Mouse (Mus musculus) intestine, embryonic 14.5 days (tissue): ENCODE measurements around the gene St6galnac3. TPM values are rescaled to one million over a fixed set of nuclear protein-coding genes. Genes with fewer than 3 reads are reported as not detected.
A peak's percentile ranks its signal among the peaks of the same experiment; 100 is the strongest.

Experiments
- ATAC-seq: fragments of 200-750 bp; cut with Nextera tagmentation; replicated peaks from 2 replicates; pipeline ENCODE4 v1.8.0; 2017; ENCODE audit warnings: low read depth, moderate number of reproducible peaks, moderate TSS enrichment, moderate library complexity; ENCODE audit not compliant: low FRiP score, low TSS enrichment
- DNase-seq: peaks from one replicate; pipeline ENCODE4 v3.0.0-alpha.2; 2018; ENCODE audit warnings: low spot score
- H3K27ac ChIP-seq: fragments of 300-500 bp; sonication (generic); 2 replicates; pipeline ENCODE4 v1.5.1; 2014; ENCODE audit warnings: low read depth, mild to moderate bottlenecking, control low read depth
- H3K27me3 ChIP-seq: fragments of 300-500 bp; sonication (generic); replicated peaks from 2 replicates; pipeline ENCODE4 v1.6.1; 2014; ENCODE audit warnings: low read length, control low read depth; ENCODE audit not compliant: control insufficient read depth, insufficient read depth
- H3K36me3 ChIP-seq: fragments of 300-500 bp; sonication (generic); 2 replicates; pipeline ENCODE4 v1.6.1; 2014; ENCODE audit warnings: low read length, control low read depth; ENCODE audit not compliant: control insufficient read depth, insufficient read depth
- H3K4me1 ChIP-seq: fragments of 300-500 bp; sonication (generic); replicated peaks from 2 replicates; pipeline ENCODE4 v1.6.1; 2014; ENCODE audit warnings: low read length, control low read depth, mixed read lengths; ENCODE audit not compliant: control insufficient read depth, insufficient read depth
- H3K4me2 ChIP-seq: fragments of 300-500 bp; sonication (generic); 2 replicates; pipeline ENCODE4 v1.6.1; 2014; ENCODE audit warnings: low read length
- H3K4me3 ChIP-seq: fragments of 300-500 bp; sonication (generic); 2 replicates; pipeline ENCODE4 v1.5.1; 2014; ENCODE audit warnings: low read depth, low read length, control low read depth, mixed read lengths
- H3K9ac ChIP-seq: fragments of 300-500 bp; sonication (generic); 2 replicates; pipeline ENCODE4 v1.6.1; 2014; ENCODE audit warnings: mild to moderate bottlenecking, low read length
- H3K9me3 ChIP-seq: fragments of 300-500 bp; sonication (generic); 2 replicates; pipeline ENCODE4 v1.6.1; 2016; ENCODE audit warnings: low read length, control low read depth; ENCODE audit not compliant: control insufficient read depth
- WGBS: fragments of 180-500 bp; shearing (Covaris S2); extraction: QIAGEN DNeasy Blood & Tissue Kit; methylation state at CpG from one replicate; pipeline ENCODE4 v1.1.7; 2014; 5-methylcytosine and 5-hydroxymethylcytosine counted together
- polyA plus RNA-seq: library from polyadenylated mRNA; unstranded; fragments of >200 nt; fragmentation: Nextera tagmentation; extraction: Ambion mirVana; gene quantifications from 2 replicates; pipeline ENCODE4 v1.2.1, GENCODE M21; 2014

Gene St6galnac3
- polyA plus RNA-seq, 1 experiment from 2014 or later = 45.5 TPM

DNA sequence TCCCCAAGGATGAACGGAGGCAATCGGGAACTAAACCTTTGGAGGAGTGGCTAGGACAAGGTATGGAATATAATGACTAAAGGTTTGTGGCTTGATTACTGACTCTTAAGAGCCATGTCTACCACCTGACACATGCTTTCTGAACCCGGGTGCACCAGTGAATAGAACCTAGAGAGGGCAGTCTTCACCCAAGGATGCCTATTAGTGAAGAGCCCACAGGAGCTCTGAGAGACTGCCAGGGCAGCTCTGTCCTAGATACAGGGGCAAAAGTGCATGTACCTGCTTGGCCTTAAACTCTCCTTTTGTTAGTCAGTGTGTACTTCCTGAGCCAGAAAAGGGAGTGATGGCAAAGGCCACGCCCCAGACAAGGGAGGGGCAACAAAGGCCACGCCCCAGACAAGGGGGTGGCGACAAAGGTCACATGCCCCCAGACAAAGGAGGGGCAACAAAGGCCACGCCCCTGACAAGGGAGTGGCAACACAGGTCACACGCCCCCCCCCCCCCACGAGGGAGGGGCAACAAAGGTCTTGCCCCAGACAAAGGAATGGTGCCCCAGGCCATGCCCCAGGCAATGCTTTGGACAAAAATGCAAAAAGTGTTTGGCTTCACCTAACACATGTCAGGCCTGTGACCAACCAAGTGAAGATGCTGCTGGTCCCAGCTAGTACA lies 376.0 kb downstream of the St6galnac3 start:
- no peak overlapping the region for H3K27ac ChIP-seq
- DNase-seq (no peak), ATAC-seq (peak; percentile 44; the same call in 1 of the 2 replicates)
- no peaks in the 10 kb centered on the region for H3K4me1 ChIP-seq
- H3K9ac ChIP-seq = no peak overlapping the region
- H3K9me3 ChIP-seq = no peaks in the 10 kb centered on the region
- H3K36me3 ChIP-seq = no peaks in the 10 kb centered on the region
- no peaks in the 10 kb centered on the region for H3K27me3 ChIP-seq
- H3K4me2 ChIP-seq = no peak overlapping the region
- WGBS = 86% methylated on average over 9 of the region's 9 CpGs
- H3K4me3 ChIP-seq = no peak overlapping the region

DNA sequence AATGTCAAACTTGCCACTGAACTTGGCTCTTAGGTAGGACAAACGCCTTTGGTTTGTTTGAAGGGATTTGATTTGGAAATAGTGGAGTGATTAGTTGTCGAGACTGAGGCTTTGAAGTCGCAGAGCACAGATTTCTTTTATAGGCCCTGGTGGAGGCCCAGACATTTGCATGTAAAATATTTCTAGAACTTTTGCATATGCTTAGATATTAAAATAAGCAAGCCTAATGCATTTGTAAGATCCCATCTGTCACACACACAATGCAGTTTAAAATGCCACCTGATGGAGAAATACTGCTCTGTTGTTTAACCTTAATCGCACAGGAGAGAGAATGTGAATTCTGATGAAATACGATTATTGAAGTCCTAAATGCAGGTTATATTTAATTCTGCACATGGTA lies 380.0 kb downstream of the St6galnac3 start:
- Histone ChIP-seq H3K4me1 (no peaks in the 10 kb centered on the region), H3K4me3 (no peak overlapping the region), H3K27me3 (no peaks in the 10 kb centered on the region), H3K27ac (no peak overlapping the region), H3K9me3 (no peaks in the 10 kb centered on the region), H3K36me3 (no peaks in the 10 kb centered on the region), H3K4me2 (no peak overlapping the region), H3K9ac (no peak overlapping the region)
- 90% methylated on average over 5 of the region's 5 CpGs for WGBS
- ATAC-seq = no peak
- no peak for DNase-seq

GRCm38 (mm10) chr3:153339940-153340339 lies 385.0 kb downstream of the St6galnac3 start:
- Histone ChIP-seq H3K4me1 (no peaks in the 10 kb centered on the region), H3K27ac (no peak overlapping the region), H3K36me3 (no peaks in the 10 kb centered on the region), H3K9ac (no peak overlapping the region), H3K9me3 (no peaks in the 10 kb centered on the region), H3K27me3 (no peaks in the 10 kb centered on the region), H3K4me2 (no peak overlapping the region), H3K4me3 (no peak overlapping the region)
- WGBS = 75% methylated on average over 2 of the region's 2 CpGs
- DNase-seq (no peak), ATAC-seq (no peak)

DNA sequence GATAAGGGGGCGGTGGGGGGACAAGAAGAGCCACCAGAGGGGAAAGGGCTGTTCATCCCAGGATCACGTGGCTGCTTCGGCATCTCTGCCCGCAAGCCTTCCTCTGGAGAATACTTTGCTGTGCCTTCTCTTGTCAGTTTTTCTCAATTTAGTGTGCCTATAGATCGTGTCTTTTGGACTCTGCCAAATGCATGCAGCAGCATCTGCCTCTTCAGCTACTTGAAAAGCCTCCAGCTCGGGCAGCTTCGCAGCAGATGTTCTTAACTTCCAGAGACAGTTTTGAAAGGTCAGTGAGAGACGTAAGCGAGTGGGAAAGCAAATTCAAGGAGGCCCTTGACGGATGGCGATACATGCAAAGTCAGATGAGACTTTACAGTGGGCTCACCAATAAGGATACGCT lies 385.9 kb downstream of the St6galnac3 start:
- ATAC-seq (no peak), DNase-seq (no peak)
- Histone ChIP-seq H3K27me3 (no peaks in the 10 kb centered on the region), H3K36me3 (no peaks in the 10 kb centered on the region), H3K27ac (no peak overlapping the region), H3K4me3 (no peak overlapping the region), H3K4me2 (no peak overlapping the region), H3K9me3 (no peaks in the 10 kb centered on the region), H3K4me1 (0 out of 2 replicates have a peak, but pooled peaks cover 2% of the 10 kb centered on the region), H3K9ac (no peak overlapping the region)
- 66% methylated on average over 12 of the region's 12 CpGs for WGBS

GRCm38 (mm10) chr3:153337779-153338178 lies 387.2 kb downstream of the St6galnac3 start:
- Histone ChIP-seq H3K27me3 (no peaks in the 10 kb centered on the region), H3K36me3 (no peaks in the 10 kb centered on the region), H3K4me1 (0 out of 2 replicates have a peak, but pooled peaks cover 4% of the 10 kb centered on the region), H3K4me2 (no peak overlapping the region), H3K4me3 (no peak overlapping the region), H3K9ac (no peak overlapping the region), H3K9me3 (no peaks in the 10 kb centered on the region), H3K27ac (no peak overlapping the region)
- ATAC-seq (no peak), DNase-seq (no peak)
- 81% methylated on average over 3 of the region's 3 CpGs for WGBS

DNA sequence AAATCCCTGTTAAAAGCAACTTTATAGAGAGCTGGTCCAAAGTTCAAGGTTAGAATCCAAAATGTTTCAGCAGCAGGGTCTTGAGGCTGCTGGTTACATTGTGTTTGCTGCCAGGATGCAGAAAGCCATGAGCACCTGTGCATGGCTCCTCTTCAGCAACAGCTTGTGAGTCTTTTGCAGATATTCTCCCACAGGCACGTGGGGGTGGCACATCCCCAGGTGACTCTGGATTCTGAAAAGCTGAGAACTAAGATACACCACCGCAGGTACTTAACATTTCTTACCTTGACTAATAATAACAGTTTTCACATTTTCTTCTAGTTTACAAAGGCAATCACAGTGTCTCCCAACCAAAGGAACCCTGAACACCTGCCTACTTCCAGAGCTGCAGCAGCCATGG lies 387.8 kb downstream of the St6galnac3 start:
- no peak overlapping the region for H3K4me3 ChIP-seq
- no peak overlapping the region for H3K9ac ChIP-seq
- H3K4me2 ChIP-seq = no peak overlapping the region
- no peak overlapping the region for H3K27ac ChIP-seq
- no peaks in the 10 kb centered on the region for H3K9me3 ChIP-seq
- H3K27me3 ChIP-seq = no peaks in the 10 kb centered on the region
- WGBS = 89% methylated on average over 2 of the region's 2 CpGs
- DNase-seq (no peak), ATAC-seq (no peak)
- H3K36me3 ChIP-seq = no peaks in the 10 kb centered on the region
- H3K4me1 ChIP-seq = 0 out of 2 replicates have a peak, but pooled peaks cover 4% of the 10 kb centered on the region

GRCm38 (mm10) chr3:153334152-153334825 lies 390.7 kb downstream of the St6galnac3 start:
- WGBS = 53% methylated on average over 5 of the region's 5 CpGs
- H3K4me1 ChIP-seq = 0 out of 2 replicates have a peak, but pooled peaks cover 4% of the 10 kb centered on the region
- no peak overlapping the region for H3K4me3 ChIP-seq
- H3K36me3 ChIP-seq = no peaks in the 10 kb centered on the region
- DNase-seq = no peak
- no peak overlapping the region for H3K9ac ChIP-seq
- ATAC-seq = no peak
- 0 out of 2 replicates have a peak, but pooled peaks cover 4% of the 10 kb centered on the region for H3K9me3 ChIP-seq
- no peak overlapping the region for H3K4me2 ChIP-seq
- no peak overlapping the region for H3K27ac ChIP-seq
- H3K27me3 ChIP-seq = no peaks in the 10 kb centered on the region

GRCm38 (mm10) chr3:153324307-153324706 lies 400.7 kb downstream of the St6galnac3 start:
- ATAC-seq (no peak), DNase-seq (no peak)
- H3K9ac ChIP-seq = no peak overlapping the region
- H3K4me3 ChIP-seq = no peak overlapping the region
- H3K9me3 ChIP-seq = no peaks in the 10 kb centered on the region
- no peak overlapping the region for H3K4me2 ChIP-seq
- 76% methylated on average over 3 of the region's 3 CpGs for WGBS
- no peaks in the 10 kb centered on the region for H3K27me3 ChIP-seq
- no peaks in the 10 kb centered on the region for H3K36me3 ChIP-seq
- H3K4me1 ChIP-seq = no peaks in the 10 kb centered on the region
- no peak overlapping the region for H3K27ac ChIP-seq

GRCm38 (mm10) chr3:153323446-153323845 lies 401.5 kb downstream of the St6galnac3 start:
- 82% methylated on average over 8 of the region's 8 CpGs for WGBS
- DNase-seq = no peak

More at GRCm38 (mm10) chr3:153323446-153323845, 401.5 kb downstream of the St6galnac3 start:
- Histone ChIP-seq H3K4me1 (no peaks in the 10 kb centered on the region), H3K36me3 (no peaks in the 10 kb centered on the region), H3K9me3 (no peaks in the 10 kb centered on the region), H3K27me3 (no peaks in the 10 kb centered on the region), H3K4me2 (no peak overlapping the region), H3K27ac (no peak overlapping the region), H3K4me3 (no peak overlapping the region), H3K9ac (no peak overlapping the region)
- ATAC-seq = no peak
